Mouse (Mus musculus) skeletal muscle tissue, adult 2 months (tissue): ENCODE data around the gene Foxp2.

Experiments
- DNase-seq: peaks from one replicate; pipeline ENCODE4 v3.0.0-alpha.2; 2012; ENCODE audit warnings: low read depth, low spot score

Foxp2 gene

GRCm38 (mm10) chr6:15101548-15101947 is 200.4 kb downstream of the Foxp2 start:
- DNase-seq, result no peak

GRCm38 (mm10) chr6:15120916-15121315 is 219.8 kb downstream of the Foxp2 start:
- no peak for DNase-seq

DNA sequence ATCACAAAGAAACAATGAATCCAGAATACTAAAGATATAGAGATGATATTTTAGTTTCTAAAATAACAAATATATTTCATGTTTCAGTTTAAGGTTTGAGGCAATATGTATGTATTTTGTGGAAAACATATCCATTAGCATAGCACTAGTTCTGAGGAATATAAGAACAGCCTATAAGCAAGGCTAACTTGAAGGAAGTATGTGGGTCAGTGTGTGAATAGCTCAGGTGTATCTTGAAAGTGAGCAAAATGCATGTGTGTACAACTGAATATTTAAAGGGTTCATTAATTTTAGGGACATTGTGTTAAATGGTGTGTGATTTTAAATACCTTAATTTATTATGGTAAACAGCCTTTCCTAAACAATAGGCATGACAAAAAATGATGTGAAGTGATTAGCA is 220.2 kb downstream of the Foxp2 start:
- no peak for DNase-seq

- no peak for DNase-seq
Observed at GRCm38 (mm10) chr6:15130142-15130541, 229.0 kb downstream of the Foxp2 start.

DNA sequence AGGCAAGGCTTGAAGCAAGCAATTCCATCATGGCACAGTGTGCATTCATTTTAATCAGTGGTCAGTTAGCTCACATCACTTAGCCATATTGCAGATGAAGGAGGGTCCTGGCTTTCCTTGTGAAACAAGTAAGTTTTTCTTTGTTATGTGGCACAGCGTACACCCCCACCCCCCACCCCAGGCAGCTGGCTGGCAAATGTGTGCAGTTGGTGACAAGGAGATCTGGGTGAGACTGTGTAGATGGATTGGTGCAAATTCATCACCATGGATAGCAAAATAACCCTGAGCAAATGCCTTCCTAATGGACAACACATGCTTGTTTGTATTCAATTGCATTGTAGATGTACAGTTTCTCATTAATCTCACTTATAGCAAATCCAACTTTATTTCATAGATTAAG is 240.9 kb downstream of the Foxp2 start:
- DNase-seq, result no peak

- no peak for DNase-seq
Observed at GRCm38 (mm10) chr6:15151619-15152018, 250.5 kb downstream of the Foxp2 start.

DNA sequence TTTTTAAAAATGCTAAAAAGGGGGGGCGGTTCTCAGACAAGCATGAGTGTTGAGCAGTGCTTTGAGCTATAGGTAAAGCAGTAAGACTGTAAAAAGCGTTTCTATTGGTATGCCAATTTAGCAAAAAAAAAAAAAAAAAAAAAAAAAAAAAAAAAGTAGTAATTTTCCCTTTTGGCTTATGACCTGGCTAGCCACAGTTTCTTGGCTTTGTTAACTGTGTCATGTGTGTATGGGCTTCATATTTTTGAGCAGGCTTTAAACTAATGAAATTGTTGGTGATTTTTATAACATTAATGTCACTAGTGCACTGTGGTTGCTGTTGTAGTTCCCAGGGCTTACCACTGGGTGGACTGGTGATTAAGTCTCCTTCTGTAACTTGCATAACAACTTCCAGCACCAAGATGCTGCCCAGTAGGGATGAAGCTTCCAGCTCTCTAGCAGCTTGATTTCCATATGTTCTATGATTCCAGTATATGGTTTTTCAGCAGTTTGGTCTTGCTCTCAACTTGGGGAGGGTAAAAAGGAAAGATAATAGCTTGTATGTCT is 262.4 kb downstream of the Foxp2 start:
- no peak for DNase-seq

- DNase-seq, result no peak
Observed at GRCm38 (mm10) chr6:15176754-15177153, 275.6 kb downstream of the Foxp2 start.

DNA sequence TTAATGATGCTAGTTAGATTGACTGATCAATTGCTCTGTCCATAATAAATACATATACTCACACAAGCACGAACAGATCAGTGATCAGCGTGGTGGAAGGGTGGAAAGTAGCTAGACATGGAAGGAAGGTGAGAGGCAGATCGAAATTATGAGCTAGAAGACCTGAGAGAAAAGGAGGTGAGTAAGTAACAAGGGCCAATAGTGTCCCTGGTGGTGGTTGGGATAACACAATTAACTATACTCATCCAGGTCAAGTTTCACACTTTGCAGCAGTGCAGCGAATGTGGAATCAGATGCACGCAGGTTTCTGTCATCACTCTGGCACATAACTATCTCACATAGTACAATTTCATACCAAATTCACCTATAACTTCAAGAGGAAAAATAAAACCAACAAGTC is 291.7 kb downstream of the Foxp2 start:
- no peak for DNase-seq

DNA sequence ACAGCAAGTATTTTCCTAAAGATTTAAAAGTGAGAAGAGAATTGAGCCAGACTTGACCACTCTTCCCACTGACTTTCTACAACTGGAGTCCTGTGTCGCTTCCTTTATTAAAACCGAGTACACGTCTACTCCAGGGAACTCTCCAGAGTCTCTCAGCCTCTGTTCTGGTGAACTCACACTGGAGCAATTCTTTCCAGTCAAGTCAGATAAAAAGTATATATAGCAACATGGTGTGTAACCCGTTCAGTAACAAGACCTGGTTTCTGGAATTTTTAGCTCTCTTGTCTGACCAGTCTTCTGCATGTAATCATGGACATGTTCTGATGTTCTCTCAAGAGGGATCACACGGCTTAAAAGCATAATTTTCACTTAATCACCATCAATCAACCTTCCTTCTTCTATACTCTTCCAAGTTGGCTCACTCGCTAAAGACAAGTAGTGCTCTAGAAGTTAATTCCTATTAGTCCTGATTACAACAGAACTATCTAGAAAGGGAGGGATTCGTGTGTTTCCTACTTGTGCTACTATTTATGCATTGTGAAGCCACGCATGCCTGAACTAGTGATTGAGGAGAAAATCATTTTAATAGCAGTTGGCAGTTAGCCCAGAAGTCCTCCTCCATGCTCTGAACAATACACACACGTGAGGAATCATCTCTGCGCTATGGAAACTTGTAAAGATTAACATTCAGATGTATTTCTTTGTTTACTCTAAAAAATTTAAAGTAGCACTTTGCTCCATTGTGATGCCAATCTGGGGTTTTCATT is 341.2 kb downstream of the Foxp2 start:
- DNase-seq, result no peak

DNA sequence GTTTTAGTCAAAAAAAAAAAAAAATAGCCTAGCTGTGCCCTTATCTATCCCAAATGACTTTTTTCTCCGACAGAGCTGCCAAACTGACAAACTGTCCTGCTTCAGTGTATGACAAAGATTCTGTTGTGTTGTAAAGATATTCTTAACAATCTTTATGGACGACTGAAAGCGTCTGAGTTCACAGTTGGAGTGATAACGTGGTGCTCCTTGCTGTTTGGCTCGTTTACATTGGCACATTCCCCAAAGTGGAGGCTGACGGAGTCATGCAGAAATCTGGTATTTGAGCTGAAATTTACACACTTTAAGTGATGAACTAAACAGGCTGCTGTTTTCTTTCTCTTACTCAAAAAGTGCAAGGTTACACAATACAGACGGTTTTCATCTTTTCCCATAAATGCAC is 356.2 kb downstream of the Foxp2 start:
- DNase-seq, result peak; percentile 2

DNA sequence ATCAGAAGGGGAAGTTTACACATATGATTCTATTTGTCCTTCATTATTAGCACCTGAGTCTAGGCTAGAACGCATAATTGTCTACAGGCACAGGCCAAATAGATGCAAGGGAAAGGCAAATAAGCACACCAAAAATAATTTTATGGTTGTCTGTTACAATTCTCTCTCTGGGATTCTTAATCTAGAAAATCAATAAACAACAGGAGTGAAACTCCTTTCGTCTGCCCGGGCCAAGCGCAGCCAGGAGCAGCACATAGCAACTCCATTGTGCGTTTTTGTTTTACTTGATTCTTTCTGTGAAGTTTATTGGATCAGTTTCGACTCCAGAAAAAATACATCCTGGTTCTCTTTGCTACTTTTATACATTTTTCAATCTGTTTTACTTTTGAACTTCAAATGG is 356.7 kb downstream of the Foxp2 start:
- DNase-seq, result no peak

- no peak for DNase-seq
Observed at GRCm38 (mm10) chr6:15268136-15268535, 367.0 kb downstream of the Foxp2 start.

DNA sequence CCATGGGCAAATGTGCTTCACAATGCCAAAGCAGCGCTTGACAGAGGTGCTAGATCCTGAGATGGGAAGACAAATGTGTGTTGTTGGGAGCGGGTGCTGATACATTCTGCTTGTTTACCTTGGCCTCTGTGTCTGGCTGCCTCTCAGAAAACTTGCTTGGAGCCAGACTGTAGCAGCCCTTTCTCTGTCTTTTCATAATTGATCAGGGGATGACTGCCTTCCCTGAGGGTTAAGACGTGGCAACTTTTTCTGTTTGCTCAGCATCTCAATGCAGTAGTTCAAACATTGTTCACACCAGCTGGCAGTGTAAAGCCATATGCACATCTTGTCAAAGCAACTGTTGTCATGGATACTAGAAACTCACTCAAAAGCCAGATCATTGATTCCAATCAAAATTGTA is 384.1 kb downstream of the Foxp2 start:
- DNase-seq, result no peak

DNA sequence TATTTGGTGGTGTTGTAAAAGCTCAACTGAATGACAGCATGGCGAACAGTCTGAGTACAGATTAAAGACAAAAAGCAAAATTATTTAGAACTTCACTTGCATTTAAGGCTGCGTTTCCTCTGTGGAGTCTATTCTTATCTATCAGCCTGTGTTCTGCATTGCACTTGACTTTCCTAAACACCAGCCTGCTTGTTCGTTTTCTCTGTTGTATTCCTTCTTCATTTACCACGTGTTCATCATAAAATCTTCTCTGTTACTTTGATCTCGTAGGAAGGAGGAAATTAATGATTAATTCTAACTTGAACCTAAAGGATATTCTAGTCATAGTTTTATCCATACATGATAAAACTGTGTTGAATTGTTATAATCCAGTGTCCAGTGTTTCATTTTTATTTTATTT is 392.9 kb downstream of the Foxp2 start:
- no peak for DNase-seq

GRCm38 (mm10) chr6:15299279-15299678 is 398.1 kb downstream of the Foxp2 start:
- DNase-seq, result no peak

- no peak for DNase-seq
Observed at GRCm38 (mm10) chr6:15310671-15311070, 409.5 kb downstream of the Foxp2 start.

GRCm38 (mm10) chr6:15316948-15317347 is 415.8 kb downstream of the Foxp2 start:
- DNase-seq, result no peak

GRCm38 (mm10) chr6:15318343-15318742 is 417.2 kb downstream of the Foxp2 start:
- DNase-seq, result no peak

GRCm38 (mm10) chr6:15321551-15321974 is 420.4 kb downstream of the Foxp2 start:
- peak; percentile 3 for DNase-seq

- DNase-seq, result no peak
Observed at GRCm38 (mm10) chr6:15323099-15323498, 421.9 kb downstream of the Foxp2 start.

GRCm38 (mm10) chr6:15347705-15348104 is 446.6 kb downstream of the Foxp2 start:
- no peak for DNase-seq

- DNase-seq, result no peak
Observed at GRCm38 (mm10) chr6:15355852-15356251, 454.7 kb downstream of the Foxp2 start.

DNA sequence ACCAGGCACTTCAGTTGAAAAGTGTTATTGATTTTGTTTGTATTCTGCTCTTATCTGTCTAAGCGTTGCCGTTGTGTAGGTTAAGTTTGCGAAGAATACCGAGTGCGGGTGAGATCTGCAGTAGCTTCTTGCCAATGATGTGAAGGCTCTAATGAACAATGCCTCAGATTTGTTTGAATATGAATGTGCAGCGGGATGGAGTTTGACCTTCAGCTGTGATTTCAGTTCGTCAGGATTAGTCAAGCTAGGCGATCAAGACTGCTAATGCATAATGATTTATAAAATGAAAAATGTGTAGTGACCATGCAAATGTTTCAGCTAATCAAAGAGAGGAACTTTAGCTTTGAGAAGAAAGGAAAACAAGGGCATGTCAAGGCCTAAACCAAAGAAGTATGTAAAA is 469.1 kb downstream of the Foxp2 start:
- no peak for DNase-seq
